Mouse (Mus musculus) 3134 (cell line): ENCODE measurements around the gene Lrtm2.

Experiments used
- DNase-seq: peaks from one replicate; pipeline ENCODE4 v3.0.0-alpha.2; 2011; ENCODE audit warnings: low spot score; ENCODE audit not compliant: insufficient read length; ENCODE audit errors: extremely low read depth

Gene Lrtm2

GRCm38 (mm10) chr6:119303331-119303730 lies 27.2 kb downstream of the Lrtm2 start:
- DNase-seq = no peak

- DNase-seq = no peak
Measured at GRCm38 (mm10) chr6:119301310-119301709, 29.3 kb downstream of the Lrtm2 start.

GRCm38 (mm10) chr6:119280761-119281160 lies 49.8 kb downstream of the Lrtm2 start:
- DNase-seq = no peak

- no peak for DNase-seq
Measured at GRCm38 (mm10) chr6:119276713-119277112, 53.9 kb downstream of the Lrtm2 start.
